Mouse (Mus musculus): Measurements from ENCODE around the gene Ppp2r5b. TPM values are rescaled to one million over a fixed set of nuclear protein-coding genes. Genes with fewer than 3 reads are reported as not detected.

Ppp2r5b gene
- total and polyA plus RNA-seq, 3 experiments: 2.8 to 9.8 (median 3.4) TPM

GRCm38 (mm10) chr19:6236053-6236441 is 375 bp upstream of the Ppp2r5b start (continued):
- TF ChIP-seq SMC3 (IDR thresholded peaks at IDR 0.05; ENCODE audit: low read depth, low read length): no peak
- TF ChIP-seq GABPA (IDR thresholded peaks at IDR 0.05; ENCODE audit: insufficient replicate concordance, low read depth, low read length): peak; percentile 72; the same call in 1 of the 2 replicates
- no peak; the same call in 1 of the 2 replicates for TF ChIP-seq ETS1 (conservative IDR thresholded peaks at IDR 0.05; ENCODE audit: low read depth, low read length)
- no peak for TF ChIP-seq TBP (conservative IDR thresholded peaks at IDR 0.05; ENCODE audit: low read depth, low read length)
- peak; percentile 68; the same call in 1 of the 2 replicates for TF ChIP-seq CHD1 (IDR thresholded peaks at IDR 0.05; ENCODE audit: low read depth, low read length)
- TF ChIP-seq MAZ (IDR thresholded peaks at IDR 0.05; ENCODE audit: low read depth, low read length): peak; percentile 83; the same call in 1 of the 2 replicates
- no peak for TF ChIP-seq USF2 (conservative IDR thresholded peaks at IDR 0.05; ENCODE audit: low read depth, low read length)
- no peak for TF ChIP-seq ZMIZ1 (IDR thresholded peaks at IDR 0.05; ENCODE audit: low read depth, low read length)
- TF ChIP-seq HCFC1 (IDR thresholded peaks at IDR 0.05; ENCODE audit: low read depth, low read length): peak; percentile 87
- no peak for TF ChIP-seq ZC3H11A (IDR thresholded peaks at IDR 0.05; ENCODE audit: low read depth, low read length)
- peak; percentile 21; the same call in 1 of the 2 replicates for TF ChIP-seq POLR2A (IDR thresholded peaks at IDR 0.05; ENCODE audit: low read depth, low read length)

DNA sequence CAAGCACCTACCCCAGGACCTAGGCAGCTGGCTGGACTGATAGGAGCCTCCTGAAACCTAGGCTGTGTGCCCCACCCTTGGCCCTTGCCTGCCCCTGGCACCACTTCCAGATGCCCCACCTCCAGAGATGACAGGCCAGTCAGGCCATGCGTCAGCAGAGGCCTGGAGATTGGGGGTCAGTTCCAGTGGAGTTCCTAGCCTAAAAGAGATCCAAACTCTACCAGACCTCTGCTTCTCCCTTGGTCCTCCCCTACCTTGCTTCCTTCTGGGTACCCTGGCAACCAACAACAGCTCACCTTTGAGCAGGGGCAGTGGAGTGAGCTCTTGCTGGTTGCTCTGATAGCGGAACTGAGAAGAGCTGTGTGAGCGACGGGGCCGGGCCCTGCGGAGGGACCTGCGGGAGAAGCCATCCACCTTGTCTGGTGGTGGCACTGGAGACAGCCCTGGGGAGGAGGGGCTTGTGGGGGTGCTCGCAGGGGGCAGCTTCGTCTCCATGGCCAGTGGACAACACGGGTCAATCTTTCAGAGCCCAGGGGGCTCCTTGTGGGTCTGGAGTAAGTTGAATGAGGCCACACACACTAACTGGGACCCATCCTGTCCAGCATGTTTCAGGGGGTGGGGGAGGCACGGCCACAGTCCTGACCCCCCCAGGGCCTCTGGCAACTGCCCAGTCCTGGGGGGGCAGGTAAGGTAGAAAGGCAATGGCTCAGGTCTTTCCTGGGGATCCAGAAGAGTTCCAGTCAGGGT is 1.2 kb downstream of the Ppp2r5b start:
- Histone ChIP-seq H3K4me2 (ENCODE audit: insufficient read depth, low read depth, poor library complexity, severe bottlenecking) (peak overlapping the region; percentile 85; the same call in 1 of the 2 replicates), H3K4me3 (replicated peaks in 1 of 3; ENCODE audit: low read depth in 2 of 3, low read length in 2 of 3, poor library complexity in 1 of 3) (no peak overlapping the region), H3K27me3 (replicated peaks) (no peaks in the 10 kb centered on the region), H3K9ac (ENCODE audit: insufficient read depth, low read depth) (no peak overlapping the region), H3K4me1 (ENCODE audit: control insufficient read depth in 1 of 2, insufficient read depth in 2 of 2) (peaks cover 0 to 16% of the 10 kb centered on the region in 2 experiments; a peak in 2 of 4 replicates), H3K9me3 (replicated peaks; ENCODE audit: low read length) (no peaks in the 10 kb centered on the region), H3K27ac (ENCODE audit: insufficient read depth, low read depth) (no peak overlapping the region), H3K79me2 (replicated peaks; ENCODE audit: control insufficient read depth, extremely low read depth, insufficient read depth, poor library complexity, severe bottlenecking) (no peaks in the 10 kb centered on the region), H3K36me3 (replicated peaks in 1 of 2; ENCODE audit: control insufficient read depth in 1 of 2, insufficient read depth in 1 of 2, low read length in 1 of 2) (peaks cover 5 to 17% of the 10 kb centered on the region in 2 experiments)
- in situ Hi-C loops (cut with MboI; ENCODE audit: low pct_ligation_motif_present, low pct_unique_long_range_greater_than_20kb, low sequenced_read_pairs): loop anchor here (5.0 kb wide), 1 partner anchor 77 kb away; no protein-coding TSS in a partner anchor
- TF ChIP-seq ZKSCAN1 (IDR thresholded peaks at IDR 0.05; ENCODE audit: borderline replicate concordance, low read depth, low read length): no peak
- TF ChIP-seq IRF4 (IDR thresholded peaks at IDR 0.05; ENCODE audit: low read depth, low read length): no peak
- no peak for TF ChIP-seq ZNF384 (IDR thresholded peaks at IDR 0.05; ENCODE audit: low read depth, low read length)
- TF ChIP-seq CTCF (conservative IDR thresholded peaks at IDR 0.05 in 1 of 2, IDR thresholded peaks at IDR 0.05 in 1 of 2; ENCODE audit: low read depth in 2 of 2, low read length in 2 of 2): no peak
- no peak for TF ChIP-seq HCFC1 (IDR thresholded peaks at IDR 0.05; ENCODE audit: low read depth, low read length)
- no peak for TF ChIP-seq SIN3A (IDR thresholded peaks at IDR 0.05; ENCODE audit: low read length)
- TF ChIP-seq RAD21 (IDR thresholded peaks at IDR 0.05; ENCODE audit: low read depth, low read length): no peak
- TF ChIP-seq RCOR1 (conservative IDR thresholded peaks at IDR 0.05; ENCODE audit: low read depth, low read length): no peak
- no peak for TF ChIP-seq KAT2A (IDR thresholded peaks at IDR 0.05; ENCODE audit: insufficient replicate concordance, low read length)
- no peak for TF ChIP-seq CHD2 (IDR thresholded peaks at IDR 0.05; ENCODE audit: low read length)
- no peak for TF ChIP-seq USF1 (IDR thresholded peaks at IDR 0.05; ENCODE audit: low read depth, low read length)
- no peak for TF ChIP-seq EP300 (IDR thresholded peaks at IDR 0.05; ENCODE audit: low read length)
- no peak for TF ChIP-seq JUND (conservative IDR thresholded peaks at IDR 0.05; ENCODE audit: low read depth, low read length)
- no peak for TF ChIP-seq CHD1 (IDR thresholded peaks at IDR 0.05; ENCODE audit: low read depth, low read length)
- TF ChIP-seq POLR2AphosphoS2 (IDR thresholded peaks at IDR 0.05; ENCODE audit: low read depth, low read length): no peak
- dilution Hi-C loops (cut with MboI; ENCODE audit: extremely low pct_ligation_motif_present, extremely low pct_unique_long_range_greater_than_20kb, low sequenced_read_pairs): no loop called here
- no peak for DNase-seq (ENCODE audit: extremely low read depth)
